Mouse (Mus musculus) hematopoietic stem cell, adult 5-6 weeks (primary cell): ENCODE data around the gene Tssk2. TPM values are rescaled to one million over a fixed set of nuclear protein-coding genes. Genes with fewer than 3 reads are reported as not detected.

ENCODE experiments used
- ATAC-seq, 2 experiments: fragments of 125-278 bp in 1 of 2; replicated peaks in 1 of 2; 2 replicates each; pipeline ENCODE4 v1.8.0; 2016 to 2017; ENCODE audit warnings: inconsistent platforms in 2 of 2, mild to moderate bottlenecking in 2 of 2, moderate number of reproducible peaks in 2 of 2, low read depth in 1 of 2, moderate TSS enrichment in 1 of 2; ENCODE audit not compliant: low FRiP score in 2 of 2, poor library complexity in 2 of 2, severe bottlenecking in 2 of 2, insufficient read depth in 1 of 2, low TSS enrichment in 1 of 2
- total RNA-seq: library from RNA; stranded (forward); fragments of 172-1452, 232-1000 nt; gene quantifications from 2 replicates; pipeline ENCODE4 v1.2.3, GENCODE M21; 2017

Tssk2 gene
- total RNA-seq, 1 experiment from 2014 or later, result not detected

DNA sequence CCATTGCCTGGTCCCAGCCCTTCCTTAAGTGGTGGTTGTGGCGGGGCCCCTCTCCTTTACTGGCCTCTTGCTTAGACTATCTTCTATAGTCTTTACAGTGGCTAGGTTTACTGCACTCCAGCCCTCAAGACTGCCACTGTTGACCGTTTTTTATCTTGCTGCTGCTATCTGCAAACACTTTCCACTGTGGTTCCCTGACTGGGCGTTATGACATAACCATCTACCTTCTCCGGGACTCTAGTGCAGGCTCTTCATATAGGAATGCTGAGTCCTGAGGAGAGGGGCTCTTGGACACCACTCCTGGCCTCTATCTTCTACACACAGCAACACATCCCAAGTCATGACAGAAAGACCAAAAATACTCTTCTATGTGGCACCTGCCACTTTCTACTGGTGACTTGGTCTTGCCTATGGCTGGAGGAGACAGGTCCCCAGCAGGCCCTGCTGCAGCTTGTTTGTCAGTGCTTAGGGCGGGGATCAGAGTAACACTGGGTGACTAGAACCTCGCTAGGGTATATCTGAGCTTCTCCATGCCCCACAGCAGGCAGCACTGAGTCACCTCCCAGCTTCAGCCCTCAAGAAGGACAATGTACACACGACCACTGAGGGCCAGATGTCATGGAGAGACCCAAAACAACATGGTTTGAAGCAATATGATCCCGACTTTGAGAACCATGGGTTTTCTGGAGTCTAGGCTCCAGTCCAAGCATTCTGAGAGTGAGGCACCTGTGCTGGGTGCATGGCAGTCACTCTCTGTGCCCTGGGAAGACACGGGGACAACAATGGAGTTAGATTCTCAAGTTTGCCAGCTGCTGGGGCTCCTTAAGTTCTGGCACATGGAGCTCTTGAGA, 35.4 kb downstream of the Tssk2 start:
- no peak for ATAC-seq

DNA sequence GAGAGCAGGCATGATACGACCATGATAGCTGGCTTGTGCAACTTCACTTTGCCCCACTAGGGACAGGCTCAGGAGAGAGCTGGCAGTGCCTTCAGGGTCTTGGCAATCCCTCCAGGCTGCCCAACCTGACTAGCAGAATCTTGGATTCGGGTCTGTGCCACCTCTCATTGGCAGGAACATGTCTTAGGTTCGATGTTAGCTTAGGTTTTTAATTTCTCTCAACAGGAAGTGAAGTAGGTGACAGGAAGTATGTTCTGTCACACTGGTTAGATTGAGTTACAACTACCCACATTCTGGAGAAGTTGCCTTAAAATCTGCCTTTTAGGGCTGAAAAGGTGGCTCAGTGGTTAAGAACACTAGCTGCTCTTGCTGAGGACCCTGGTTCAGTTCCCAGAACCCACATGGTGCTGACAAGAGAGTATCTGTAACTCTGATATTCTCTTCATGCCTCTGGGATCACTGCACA, 36.0 kb downstream of the Tssk2 start:
- 0 out of 4 replicates have a peak, but pooled peaks have one; percentile 13 to 44 for ATAC-seq

DNA sequence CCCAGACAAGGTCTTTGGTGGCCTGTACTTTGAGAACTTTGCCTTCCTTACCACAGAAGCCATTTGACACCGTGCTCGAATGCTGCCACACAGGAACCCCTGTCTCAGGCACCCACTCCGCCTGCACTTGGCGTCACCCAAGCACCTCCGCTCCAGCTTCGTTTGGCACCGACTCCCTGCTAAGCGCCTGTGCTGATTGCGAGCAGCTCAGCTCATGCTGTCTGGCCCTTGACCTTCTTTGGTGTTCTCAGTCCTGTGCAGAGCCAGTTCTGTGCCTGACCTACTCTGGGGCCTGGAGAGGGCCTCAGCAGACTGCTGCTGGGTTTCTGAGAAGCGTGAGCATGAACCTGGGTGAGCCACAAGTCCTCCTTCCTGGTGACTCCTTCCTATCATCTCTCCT, 38.3 kb downstream of the Tssk2 start:
- no peak for ATAC-seq

DNA sequence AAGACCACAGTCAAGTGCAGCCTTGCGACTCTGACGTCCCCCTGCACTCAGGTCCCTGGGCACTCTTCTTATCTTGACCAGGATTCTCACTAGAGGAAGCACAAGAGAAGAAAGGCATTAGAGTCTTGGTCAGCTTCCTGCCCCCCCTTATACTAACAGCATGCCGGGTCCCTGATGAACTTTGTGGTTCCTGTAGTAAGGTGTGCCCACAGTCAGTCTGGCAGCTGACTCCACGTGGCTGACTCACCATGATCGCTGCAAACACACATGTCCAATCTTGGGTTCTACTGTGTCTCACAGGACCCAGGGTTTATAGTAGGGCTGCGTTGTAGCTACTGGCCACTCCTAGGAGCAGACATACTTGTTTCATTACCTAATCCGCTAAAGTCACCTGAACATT, 39.8 kb downstream of the Tssk2 start:
- ATAC-seq, result no peak

DNA sequence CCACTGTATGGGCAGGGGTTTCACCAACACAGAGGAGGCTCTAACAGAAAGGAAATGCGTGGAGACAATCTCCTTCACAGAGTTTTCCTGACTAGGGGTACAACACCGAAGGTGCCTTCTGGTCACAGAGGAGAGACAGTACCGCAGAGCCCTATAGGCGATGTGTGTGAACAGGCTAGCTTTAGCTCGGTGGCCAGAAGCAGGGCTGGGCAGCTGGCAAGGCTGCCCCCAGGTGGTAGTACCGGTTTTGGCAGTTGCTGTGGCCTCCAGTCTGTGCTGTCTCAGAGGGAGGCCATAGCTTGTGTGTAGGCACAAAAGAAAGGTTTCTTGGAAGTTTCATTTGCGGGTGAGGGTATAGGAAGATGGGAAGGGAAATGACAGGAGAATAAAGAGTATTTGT, 40.4 kb downstream of the Tssk2 start:
- peak; percentile 89 to 95 for ATAC-seq

DNA sequence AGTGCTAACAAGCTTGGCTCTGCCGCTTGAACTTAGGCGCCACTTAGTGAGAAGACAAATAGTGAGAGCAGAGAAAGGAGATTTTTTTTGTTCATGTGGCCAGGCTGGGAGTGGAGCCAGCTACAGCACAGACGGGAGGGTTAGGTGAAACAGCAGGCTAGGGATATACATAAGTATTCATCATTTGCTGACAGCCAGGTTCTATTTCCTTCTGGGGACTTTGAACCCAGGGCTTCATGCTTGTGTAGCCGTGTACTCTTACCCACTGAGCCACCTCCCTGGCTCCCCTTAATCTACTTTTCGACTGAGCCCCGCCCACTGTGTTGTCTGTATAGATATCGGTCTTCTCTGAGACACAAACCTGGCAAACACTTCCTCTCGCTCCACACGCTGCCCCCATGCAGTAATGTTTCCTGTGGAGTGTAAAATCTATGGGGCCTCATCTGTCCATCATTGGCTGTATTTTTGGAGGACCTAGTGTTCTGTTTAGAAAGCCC, 40.9 kb downstream of the Tssk2 start:
- ATAC-seq, result peak; percentile 19 to 53; a peak in 3 of 4 replicates

DNA sequence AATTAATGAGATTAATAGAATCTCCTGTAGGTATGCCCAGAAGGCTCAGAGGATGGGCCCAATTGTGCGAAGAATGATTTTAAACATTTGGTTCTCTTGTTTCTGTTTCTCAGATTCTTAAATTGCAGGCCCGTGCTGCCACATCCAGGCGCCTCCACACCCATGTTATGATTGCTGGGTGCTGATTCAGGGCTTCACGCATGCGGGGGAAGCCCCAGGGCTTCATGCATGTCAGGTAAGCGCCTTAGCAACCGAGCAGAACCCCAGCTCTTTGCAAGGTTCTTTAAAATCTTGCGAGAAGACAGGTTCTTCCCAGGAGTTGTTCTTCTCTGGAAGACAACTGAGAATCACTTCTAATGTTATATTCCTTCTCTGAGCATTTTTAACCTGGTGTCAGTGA, 45.0 kb downstream of the Tssk2 start:
- ATAC-seq, result no peak

DNA sequence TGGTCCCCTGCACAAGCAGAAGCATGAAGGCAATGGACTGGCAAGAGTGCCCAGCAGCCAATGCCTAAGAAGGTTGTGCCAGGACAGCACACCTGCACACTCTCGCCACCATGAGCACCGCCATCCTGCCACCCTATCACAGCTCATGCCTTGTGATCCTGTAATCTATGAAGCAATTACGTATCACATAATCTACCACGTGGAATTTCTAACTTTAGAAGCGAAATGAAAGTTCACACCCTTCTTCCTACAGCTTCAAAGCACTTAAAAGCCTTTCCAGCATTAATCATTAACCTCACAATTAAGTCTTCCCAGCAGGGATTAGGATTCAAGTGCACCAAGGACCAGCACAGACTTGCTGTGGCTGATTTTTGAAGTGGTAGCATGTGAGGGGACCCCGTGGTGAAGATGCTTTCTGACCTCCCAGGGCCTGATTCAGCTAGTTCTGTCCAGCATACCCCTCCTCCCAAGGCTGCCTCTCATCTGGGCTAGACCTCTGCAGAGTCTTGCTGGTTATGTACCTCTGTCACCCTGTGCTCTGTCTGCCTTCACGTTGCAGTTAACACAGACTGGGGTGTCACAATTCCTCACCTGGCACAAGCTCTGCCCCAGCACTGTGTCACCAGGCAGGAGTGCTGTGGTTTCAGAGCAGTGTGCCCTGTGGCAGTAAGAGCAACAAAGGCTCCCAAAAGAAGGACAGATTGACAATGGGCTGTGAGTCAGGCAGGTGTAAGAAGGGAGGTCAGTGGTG, 46.8 kb downstream of the Tssk2 start:
- no peak for ATAC-seq

DNA sequence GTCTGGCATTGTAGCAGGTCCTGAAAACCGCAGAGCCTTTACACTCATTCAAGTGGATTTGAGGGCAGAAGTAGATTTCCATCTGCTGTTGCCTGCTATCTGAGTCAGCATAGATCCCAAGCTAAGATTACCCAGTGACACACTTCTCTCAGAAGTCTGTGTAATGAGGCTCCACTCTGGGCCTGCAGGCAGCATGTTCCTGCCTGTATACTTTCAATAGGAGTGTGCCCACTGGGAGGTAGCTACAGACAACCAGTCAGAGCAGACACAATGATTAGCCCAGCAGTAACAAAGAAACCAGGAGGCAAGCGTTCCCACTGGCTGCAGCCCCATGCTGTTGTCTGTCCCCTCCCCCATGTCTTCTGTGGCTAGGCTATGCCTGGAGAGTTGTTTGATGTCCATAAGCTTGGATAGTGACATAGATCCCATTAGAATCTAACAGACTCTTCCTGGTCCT, 51.0 kb downstream of the Tssk2 start:
- ATAC-seq, result no peak

Other genes starting within 250 kb of the Tssk2 start
- gene Med15, start 165.7 kb upstream of the Tssk2 start, total RNA-seq, result 27.4 and 31.3 TPM in 2 replicates
- 16.0 and 23.1 TPM in 2 replicates for gene Klhl22, start 139.0 kb upstream of the Tssk2 start, total RNA-seq
- not detected in 2 replicates for gene Scarf2, start 101.4 kb upstream of the Tssk2 start, total RNA-seq
- not detected in 2 replicates for gene B830017H08Rik, start 65.5 kb upstream of the Tssk2 start, total RNA-seq
- gene Car15, start 60.3 kb upstream of the Tssk2 start, total RNA-seq, result 1.2 TPM in 1 of 2 replicates, not detected in the other
- gene Gm20518, start 7.0 kb upstream of the Tssk2 start, total RNA-seq, result 0.25 TPM in 1 of 2 replicates, not detected in the other
- gene Tssk1, start 4.4 kb upstream of the Tssk2 start, total RNA-seq, result 0.05 TPM in 1 of 2 replicates, not detected in the other
- 50.9 and 62.7 TPM in 2 replicates for gene Dgcr2, start 75 bp upstream of the Tssk2 start, total RNA-seq
- gene Ess2, start 12.7 kb downstream of the Tssk2 start, total RNA-seq, result 31.2 and 35.3 TPM in 2 replicates
- gene Gsc2, start 16.4 kb downstream of the Tssk2 start, total RNA-seq, result not detected in 2 replicates
- gene Slc25a1, start 29.6 kb downstream of the Tssk2 start, total RNA-seq, result 56.3 and 59.6 TPM in 2 replicates
- gene Vpreb2, start 81.8 kb downstream of the Tssk2 start, total RNA-seq, result 2.0 TPM in 1 of 2 replicates, not detected in the other
- 19.6 and 29.7 TPM in 2 replicates for gene Dgcr6, start 154.2 kb downstream of the Tssk2 start, total RNA-seq
- gene Prodh, start 191.6 kb downstream of the Tssk2 start, total RNA-seq, result 41.1 and 67.9 TPM in 2 replicates
- gene Rtn4r, start 229.0 kb downstream of the Tssk2 start, total RNA-seq, result 0.19 TPM in 1 of 2 replicates, not detected in the other